Mouse (Mus musculus): Measurements from ENCODE around the gene Rab20.

DNA sequence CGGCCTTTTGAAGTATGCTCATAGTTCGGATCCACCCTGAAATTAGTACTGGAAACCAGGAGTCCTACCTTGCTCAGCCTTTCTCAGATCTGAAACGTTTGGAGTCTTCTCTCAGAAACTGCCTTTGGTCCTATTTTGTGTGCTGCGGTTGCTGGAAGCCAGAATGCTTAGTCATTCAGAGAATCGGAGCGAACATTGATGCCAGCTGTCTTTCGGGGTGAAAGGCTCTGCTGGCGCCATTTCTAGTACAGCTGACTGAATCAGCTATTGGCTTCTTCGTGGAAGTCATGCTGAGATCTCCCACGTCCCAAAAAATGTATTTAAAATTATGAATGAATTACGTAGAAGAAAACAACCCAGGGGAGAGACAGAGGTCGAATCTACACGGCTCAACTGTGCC, 60.7 kb downstream of the Rab20 start:
- no peak for TF ChIP-seq CTCF (IDR thresholded peaks at IDR 0.05; ENCODE audit: low read depth)
- no peak for TF ChIP-seq EP300 (optimal IDR thresholded peaks at IDR 0.05)
